Mouse (Mus musculus) hindbrain, postnatal 0 days (tissue): ENCODE results near the gene Shpk. TPM values are rescaled to one million over a fixed set of nuclear protein-coding genes. Genes with fewer than 3 reads are reported as not detected.

Experiments used
- ATAC-seq: fragments of 200-750 bp; cut with Nextera tagmentation; 2 replicates; pipeline ENCODE4 v1.8.0; 2017; ENCODE audit warnings: mild to moderate bottlenecking, moderate TSS enrichment, moderate library complexity
- DNase-seq: peaks from one replicate; pipeline ENCODE4 v3.0.0-alpha.2; 2015; ENCODE audit warnings: low spot score
- H3K27ac ChIP-seq: fragments of 300-500 bp; sonication (generic); 2 replicates; pipeline ENCODE4 v1.5.1; 2014; ENCODE audit warnings: mild to moderate bottlenecking
- H3K27me3 ChIP-seq: fragments of 300-500 bp; sonication (generic); 2 replicates; pipeline ENCODE4 v1.6.1; 2014; ENCODE audit warnings: low read length, mixed read lengths; ENCODE audit not compliant: insufficient read depth
- H3K36me3 ChIP-seq: fragments of 300-500 bp; sonication (generic); 2 replicates; pipeline ENCODE4 v1.6.1; 2014; ENCODE audit warnings: low read length, mixed read lengths; ENCODE audit not compliant: insufficient read depth
- H3K4me1 ChIP-seq: fragments of 300-500 bp; sonication (generic); 2 replicates; pipeline ENCODE4 v1.6.1; 2014; ENCODE audit warnings: antibody characterized with exemption, low read length, mixed read lengths; ENCODE audit not compliant: insufficient read depth
- H3K4me2 ChIP-seq: fragments of 300-500 bp; sonication (generic); 2 replicates; pipeline ENCODE4 v1.6.1; 2014; ENCODE audit warnings: low read depth, mild to moderate bottlenecking, low read length, moderate library complexity, mixed read lengths
- H3K4me3 ChIP-seq: fragments of 300-500 bp; sonication (generic); 2 replicates; pipeline ENCODE4 v1.5.1; 2014; ENCODE audit warnings: low read length
- H3K9ac ChIP-seq: fragments of 300-500 bp; sonication (generic); replicated peaks from 2 replicates; pipeline ENCODE4 v1.6.1; 2014; ENCODE audit warnings: mild to moderate bottlenecking, low read length, moderate library complexity, mixed read lengths
- H3K9me3 ChIP-seq: fragments of 300-500 bp; sonication (generic); 2 replicates; pipeline ENCODE4 v1.6.1; 2016; ENCODE audit warnings: low read length, mixed read lengths
- CTCF ChIP-seq: IDR thresholded peaks from 2 replicates; pipeline ENCODE4 v1.5.1; 2016; ENCODE audit warnings: antibody characterized with exemption, control low read depth, low read depth
- WGBS: fragments of 180-500 bp; shearing (Covaris S2); extraction: QIAGEN DNeasy Blood & Tissue Kit; methylation state at CpG from one replicate; pipeline ENCODE4 v1.1.7; 2014; 5-methylcytosine and 5-hydroxymethylcytosine counted together
- polyA plus RNA-seq: library from polyadenylated mRNA; unstranded; fragments of >200 nt; fragmentation: Nextera tagmentation; extraction: Ambion mirVana; gene quantifications from 2 replicates; pipeline ENCODE4 v1.2.1, GENCODE M21; 2015
- total RNA-seq: library from RNA; depleted of rRNA; stranded (reverse); fragments of >200 nt; gene quantifications from 2 replicates; pipeline ENCODE4 v1.2.3, GENCODE M21; 2014

Gene Shpk
- total and polyA plus RNA-seq, 2 experiments from 2014 or later, result 2.2 TPM

DNA sequence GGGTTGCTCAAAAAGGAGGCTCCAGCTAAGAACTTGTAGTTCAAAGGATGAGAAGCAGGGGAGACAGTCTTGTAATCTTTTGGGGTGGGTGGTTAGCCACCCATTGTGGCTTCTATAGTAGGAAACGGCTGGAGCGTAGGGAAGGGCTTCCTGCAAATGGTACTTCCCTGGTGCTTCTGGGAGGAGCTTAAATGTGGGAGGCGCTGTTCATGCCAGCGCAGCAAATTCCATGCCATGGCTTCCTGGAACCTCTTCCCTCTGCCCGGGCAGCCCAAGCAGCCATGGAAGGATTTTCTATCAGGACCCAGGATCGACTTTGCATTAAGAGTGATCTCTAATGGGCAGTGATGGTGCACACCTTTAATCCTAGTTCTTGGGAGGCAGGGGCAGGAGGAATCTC is 30.7 kb upstream of the Shpk start:
- H3K27me3 ChIP-seq, result no peaks in the 10 kb centered on the region
- no peak overlapping the region for H3K4me2 ChIP-seq
- H3K4me3 ChIP-seq, result no peak overlapping the region
- 79% methylated on average over 6 of the region's 6 CpGs for WGBS
- ATAC-seq, result no peak
- no peak for TF ChIP-seq CTCF
- H3K9ac ChIP-seq, result no peak overlapping the region
- H3K36me3 ChIP-seq, result no peaks in the 10 kb centered on the region
- no peak for DNase-seq
- no peaks in the 10 kb centered on the region for H3K9me3 ChIP-seq
- H3K4me1 ChIP-seq, result no peaks in the 10 kb centered on the region
- H3K27ac ChIP-seq, result no peak overlapping the region

DNA sequence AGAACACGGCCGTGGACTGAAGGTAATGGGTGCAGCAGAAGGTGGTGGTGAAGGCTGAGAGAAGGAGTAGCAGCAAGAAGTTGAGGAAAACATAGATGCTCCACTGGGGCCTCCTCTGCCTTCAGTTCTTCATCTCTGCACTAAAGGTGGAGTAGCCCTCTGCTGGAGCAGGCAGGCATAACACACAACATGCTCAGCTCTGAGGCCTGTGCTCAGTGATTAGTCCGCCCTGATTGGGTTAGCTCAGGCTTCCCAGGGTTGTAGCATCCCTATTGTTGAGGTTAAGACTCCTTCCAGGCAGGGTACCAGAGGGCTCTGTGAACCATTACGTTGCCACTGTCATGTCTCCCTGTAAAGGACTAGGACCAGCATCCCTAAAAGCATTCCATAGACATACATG is 30.0 kb upstream of the Shpk start:
- TF ChIP-seq CTCF, result peak; percentile 82
- Histone ChIP-seq H3K4me1 (no peaks in the 10 kb centered on the region), H3K36me3 (no peaks in the 10 kb centered on the region), H3K9ac (no peak overlapping the region), H3K9me3 (no peaks in the 10 kb centered on the region), H3K27me3 (no peaks in the 10 kb centered on the region), H3K27ac (no peak overlapping the region), H3K4me2 (no peak overlapping the region), H3K4me3 (no peak overlapping the region)
- DNase-seq (peak; percentile 65), ATAC-seq (peak; percentile 39; the same call in 1 of the 2 replicates)
- WGBS, result 48% methylated on average over 4 of the region's 4 CpGs

DNA sequence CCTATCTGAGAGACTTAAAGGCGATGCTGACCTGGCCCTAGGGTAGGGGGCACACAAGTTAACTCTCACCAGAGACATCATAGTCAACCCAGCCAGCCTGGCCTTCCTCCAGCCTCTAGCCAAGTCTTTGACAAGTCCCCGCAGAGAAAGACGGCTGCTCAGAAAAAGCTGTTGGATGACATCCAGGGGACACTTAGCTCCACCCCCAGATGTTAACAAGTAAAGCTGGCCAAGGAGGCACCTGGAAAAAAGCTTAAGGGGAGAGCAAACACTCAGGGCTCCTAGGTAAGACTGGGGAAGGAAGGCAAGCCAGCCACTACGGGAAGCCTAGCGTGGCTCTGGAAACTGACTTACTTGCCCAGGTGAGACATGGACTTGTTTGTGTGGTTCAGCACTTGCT is 27.1 kb upstream of the Shpk start:
- Histone ChIP-seq H3K4me3 (no peak overlapping the region), H3K9me3 (no peaks in the 10 kb centered on the region), H3K36me3 (no peaks in the 10 kb centered on the region), H3K27me3 (no peaks in the 10 kb centered on the region), H3K4me1 (peaks cover 11% of the 10 kb centered on the region), H3K9ac (no peak overlapping the region), H3K4me2 (no peak overlapping the region), H3K27ac (no peak overlapping the region)
- DNase-seq (peak; percentile 37), ATAC-seq (no peak)
- no peak for TF ChIP-seq CTCF
- 63% methylated on average over 5 of the region's 5 CpGs for WGBS

DNA sequence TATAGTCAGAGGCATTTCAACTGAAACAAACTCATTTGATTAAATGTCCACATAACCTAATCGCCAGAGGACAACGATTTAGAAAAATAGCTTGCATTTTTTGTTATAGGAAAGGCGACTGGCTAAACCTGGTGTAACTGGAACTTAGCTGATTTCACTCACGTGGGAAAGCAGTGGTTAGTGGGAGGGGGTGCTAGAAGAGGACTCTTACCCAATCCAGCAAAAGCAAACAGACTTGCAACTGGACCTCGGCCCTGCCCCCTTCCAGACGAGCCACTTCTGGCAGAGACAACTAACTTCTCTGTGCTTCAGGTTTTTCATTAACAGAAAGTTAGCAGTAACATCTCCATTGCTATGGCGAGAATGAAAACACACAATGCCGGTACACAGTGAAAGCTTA is 23.6 kb upstream of the Shpk start:
- peaks cover 16% of the 10 kb centered on the region for H3K4me1 ChIP-seq
- H3K4me3 ChIP-seq, result peak overlapping the region; percentile 72
- H3K36me3 ChIP-seq, result no peaks in the 10 kb centered on the region
- ATAC-seq (no peak), DNase-seq (no peak)
- H3K4me2 ChIP-seq, result peak overlapping the region; percentile 80
- no peak overlapping the region for H3K27ac ChIP-seq
- peak overlapping the region; percentile 73; the same call in 1 of the 2 replicates for H3K9ac ChIP-seq
- 43% methylated on average over 8 of the region's 8 CpGs for WGBS
- TF ChIP-seq CTCF, result no peak
- H3K9me3 ChIP-seq, result no peaks in the 10 kb centered on the region
- H3K27me3 ChIP-seq, result no peaks in the 10 kb centered on the region

DNA sequence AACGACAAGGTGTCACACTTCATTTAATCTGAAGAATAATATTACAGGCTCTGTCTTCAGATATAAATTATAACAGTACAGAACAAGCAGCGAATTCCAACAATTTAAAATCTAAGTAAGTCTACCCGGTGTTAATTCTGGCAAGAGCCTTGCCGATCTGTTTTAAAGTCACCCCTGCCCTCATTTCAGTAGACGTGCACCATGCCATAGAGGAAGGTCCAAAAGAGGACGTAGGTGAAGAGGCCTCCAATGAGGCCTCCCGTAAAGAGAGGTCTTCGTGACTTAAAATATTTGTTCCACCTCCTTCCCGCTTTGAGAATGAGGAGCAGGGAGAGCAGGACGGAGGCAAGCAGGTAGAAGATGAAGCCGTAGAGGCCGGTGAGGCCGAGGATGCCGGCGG is 23.1 kb upstream of the Shpk start:
- H3K9me3 ChIP-seq, result no peaks in the 10 kb centered on the region
- DNase-seq (no peak), ATAC-seq (no peak)
- H3K9ac ChIP-seq, result peak overlapping the region; percentile 73
- H3K27ac ChIP-seq, result peak overlapping the region; percentile 87
- peak overlapping the region; percentile 72 for H3K4me3 ChIP-seq
- peaks cover 16% of the 10 kb centered on the region for H3K4me1 ChIP-seq
- under 1% methylated on average over 15 of the region's 15 CpGs for WGBS
- peak overlapping the region; percentile 80 for H3K4me2 ChIP-seq
- H3K36me3 ChIP-seq, result no peaks in the 10 kb centered on the region
- H3K27me3 ChIP-seq, result no peaks in the 10 kb centered on the region
- TF ChIP-seq CTCF, result no peak

DNA sequence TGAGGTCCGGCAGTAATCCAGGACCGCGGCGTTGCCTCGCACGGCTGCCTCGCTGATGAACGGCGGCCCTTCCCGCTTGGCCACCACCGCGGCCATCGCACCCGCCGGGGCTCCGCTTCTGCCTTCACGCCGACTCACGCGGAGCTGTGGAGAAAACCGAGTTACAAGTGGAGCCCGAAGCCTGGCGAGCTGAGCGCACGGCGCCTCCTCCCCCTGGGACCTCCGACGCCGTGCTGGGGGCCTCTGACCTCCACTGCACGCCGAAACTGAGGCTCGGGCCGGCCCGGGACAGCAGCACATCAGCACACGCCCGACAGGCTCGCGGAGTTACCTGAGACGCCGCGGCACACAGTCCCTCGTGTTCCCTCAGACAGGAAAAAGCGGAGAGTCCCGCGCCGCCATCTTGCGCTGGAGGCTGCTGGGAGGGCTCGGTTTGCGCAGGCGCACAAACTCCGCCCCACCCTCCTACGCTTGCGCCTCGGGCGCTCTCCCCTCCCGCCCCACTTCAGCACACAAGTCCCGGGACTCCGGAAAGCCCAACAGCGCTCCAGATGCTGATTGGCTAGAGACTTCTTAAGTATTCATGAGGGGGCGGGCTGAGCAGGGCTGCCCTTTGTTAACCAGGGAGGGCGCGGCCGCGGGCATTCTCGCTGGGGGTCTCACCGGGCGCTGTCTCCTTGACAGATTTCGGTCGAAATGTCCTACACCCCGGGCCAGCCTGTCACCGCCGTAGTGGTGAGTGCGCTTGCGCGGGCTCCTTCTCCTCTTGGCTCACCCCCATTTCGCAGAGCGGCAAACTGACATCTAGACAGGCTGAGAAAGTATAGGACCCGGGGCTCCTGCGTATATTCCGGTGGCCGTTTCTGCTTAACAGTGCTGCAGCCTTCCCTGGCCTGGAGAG is 22.4 kb upstream of the Shpk start, which contains the start of the genes Emc6 and Tax1bp3:
TSS of gene Emc6 (minus strand) at position 430 of the 901 bp plus-strand sequence.
TSS of gene Tax1bp3 (plus strand) at position 476 of the 901 bp plus-strand sequence.
- Histone ChIP-seq H3K27ac (peak within 1 kb of the TSS; percentile 87), H3K4me3 (peak within 1 kb of the TSS; percentile 72), H3K9me3 (no peaks in the 10 kb centered on the region), H3K4me2 (peak within 1 kb of the TSS; percentile 80), H3K4me1 (peaks cover 16% of the 10 kb centered on the region), H3K9ac (peak within 1 kb of the TSS; percentile 73), H3K27me3 (no peaks in the 10 kb centered on the region), H3K36me3 (no peaks in the 10 kb centered on the region)
- no peak for TF ChIP-seq CTCF
- DNase-seq (peak; percentile 98), ATAC-seq (peak; percentile 98)
- WGBS, result under 1% methylated on average over 80 of the region's 81 CpGs

DNA sequence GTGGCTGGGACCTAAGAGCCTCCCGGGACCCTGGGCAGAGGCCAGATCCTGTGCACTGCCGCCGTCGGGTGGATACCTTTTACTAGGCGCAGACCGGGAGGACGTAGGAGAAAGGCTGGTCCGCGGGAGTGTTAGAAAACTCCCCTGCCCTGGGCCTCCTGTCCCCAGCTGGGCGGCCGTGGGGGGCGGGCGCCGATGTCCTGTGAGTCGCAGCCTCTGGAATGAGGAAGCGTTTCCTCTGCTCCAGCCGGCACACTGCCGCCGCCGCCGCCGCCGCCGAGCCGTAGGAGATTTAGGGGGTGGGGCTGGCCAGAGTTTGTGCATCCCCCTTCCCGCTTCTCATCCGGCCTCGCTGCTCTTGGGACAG is 21.8 kb upstream of the Shpk start:
- ATAC-seq, result no peak; the same call in 1 of the 2 replicates
- no peaks in the 10 kb centered on the region for H3K36me3 ChIP-seq
- WGBS, result 0% methylated on average over 28 of the region's 28 CpGs

More for the DNA sequence above, 21.8 kb upstream of the Shpk start:
- H3K4me1 ChIP-seq, result peaks cover 16% of the 10 kb centered on the region
- peak overlapping the region; percentile 87 for H3K27ac ChIP-seq
- peak overlapping the region; percentile 80 for H3K4me2 ChIP-seq
- H3K9me3 ChIP-seq, result no peaks in the 10 kb centered on the region
- no peaks in the 10 kb centered on the region for H3K27me3 ChIP-seq
- H3K9ac ChIP-seq, result peak overlapping the region; percentile 73
- no peak for TF ChIP-seq CTCF
- H3K4me3 ChIP-seq, result peak overlapping the region; percentile 72
- DNase-seq, result peak; percentile 59
